Mouse (Mus musculus) CH12.LX (cell line): ENCODE results near the gene Chil4.

Source experiments
- EP300 ChIP-seq: IDR thresholded peaks from 2 replicates; pipeline ENCODE4 v1.6.1; 2011; ENCODE audit warnings: low read length, improper control_type of control experiment
- POLR2AphosphoS2 ChIP-seq: IDR thresholded peaks from 2 replicates; pipeline ENCODE4 v1.6.1; 2011; ENCODE audit warnings: low read depth, low read length, improper control_type of control experiment
- RCOR1 ChIP-seq: conservative IDR thresholded peaks from 2 replicates; pipeline ENCODE4 v1.6.1; 2012; ENCODE audit warnings: low read depth, mild to moderate bottlenecking, inconsistent platforms, low read length, improper control_type of control experiment
- UBTF ChIP-seq: IDR thresholded peaks from 2 replicates; pipeline ENCODE4 v1.6.1; 2012; ENCODE audit warnings: low read depth, mild to moderate bottlenecking, inconsistent platforms, low read length, improper control_type of control experiment, moderate library complexity

- no peak for TF ChIP-seq EP300
- no peak for TF ChIP-seq POLR2AphosphoS2
- no peak for TF ChIP-seq RCOR1
- TF ChIP-seq UBTF = no peak
Measured at GRCm38 (mm10) chr3:106170522-106171053, 48.7 kb downstream of the Chil4 start.
